Comparison of ENCODE assay signal across 10 mouse cellular contexts in the genomic region with DNA sequence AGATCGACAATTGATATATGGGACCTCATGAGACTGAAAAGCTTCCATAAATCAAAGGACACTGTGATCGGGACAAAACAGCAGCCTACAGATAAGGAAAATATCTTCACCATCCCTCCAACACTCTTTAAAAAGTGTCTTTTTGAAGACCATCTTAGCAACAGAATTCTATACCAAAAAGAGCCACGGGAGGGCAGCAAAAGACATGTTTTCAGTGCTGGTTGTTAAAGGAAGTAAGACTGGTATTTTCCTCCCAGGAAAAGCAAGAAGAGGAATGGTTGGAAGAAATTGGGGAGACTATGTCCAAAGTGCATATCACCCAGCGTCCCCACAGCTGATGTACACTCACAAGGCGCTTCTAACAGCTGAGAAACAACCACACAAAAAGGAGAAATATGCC.
DNase-seq lines count a peak whose midpoint lies in the region; ATAC-seq and TF ChIP-seq lines count a peak whose summit lies in the region.
"Had no signal": no experiment of that assay in that cellular context is flagged by ENCODE, and none has a peak within 500 bp of the region (broad histone marks: within the 10 kb centered on the region; RNA-seq: fewer than 3 reads in every experiment).

No protein-coding gene starts in this region.

- TF ChIP-seq EP300 in MEL (IDR thresholded peaks at IDR 0.05; ENCODE audit: low read depth in 1 of 2, low read length in 2 of 2): no peak

- no peak for ATAC-seq in kidney, embryonic 16.5 days (ENCODE audit: low FRiP score, low TSS enrichment)
- no peak for ATAC-seq in neural tube, embryonic 11.5 days (ENCODE audit: insufficient read depth, low FRiP score, low TSS enrichment)

- no peak for TF ChIP-seq POLR2A in MEL (IDR thresholded peaks at IDR 0.05; ENCODE audit: control insufficient read depth in 1 of 2, insufficient read depth in 1 of 2, low read depth in 1 of 2, low read length in 2 of 2, poor library complexity in 1 of 2)

- H3K9me3 ChIP-seq in kidney, embryonic 16.5 days (ENCODE audit: low read length): no peaks in the 10 kb centered on the region
- no peaks in the 10 kb centered on the region for H3K9me3 ChIP-seq in MEL (replicated peaks; ENCODE audit: insufficient read depth, low read length)
- H3K9me3 ChIP-seq in neural tube, embryonic 11.5 days (ENCODE audit: control insufficient read depth, low read length): no peaks in the 10 kb centered on the region
- H3K9me3 ChIP-seq: embryonic facial prominence, embryonic 13.5 days had no signal

- H3K4me1 ChIP-seq in kidney, embryonic 16.5 days (ENCODE audit: insufficient read depth, low read length): no peaks in the 10 kb centered on the region
- H3K4me1 ChIP-seq in MEL (ENCODE audit: control insufficient read depth in 1 of 2, insufficient read depth in 2 of 2, low read length in 2 of 2): no peaks in the 10 kb centered on the region
- no peaks in the 10 kb centered on the region for H3K4me1 ChIP-seq in neural tube, embryonic 11.5 days (ENCODE audit: control insufficient read depth, insufficient read depth, low read length)
- H3K4me1 ChIP-seq: embryonic facial prominence, embryonic 13.5 days had no signal

- H3K4me2 ChIP-seq in kidney, embryonic 16.5 days (replicated peaks; ENCODE audit: low read depth, low read length): no peak overlapping the region
- H3K4me2 ChIP-seq in neural tube, embryonic 11.5 days (ENCODE audit: low read depth): no peak overlapping the region
- H3K4me2 ChIP-seq: embryonic facial prominence, embryonic 13.5 days had no signal

- H3K9ac ChIP-seq in kidney, embryonic 16.5 days (replicated peaks; ENCODE audit: low read length): no peak overlapping the region
- H3K9ac ChIP-seq in MEL (ENCODE audit: control insufficient read depth, low read depth, low read length, poor library complexity, severe bottlenecking): no peak overlapping the region
- no peak overlapping the region for H3K9ac ChIP-seq in neural tube, embryonic 11.5 days (ENCODE audit: low read length)
- H3K9ac ChIP-seq: embryonic facial prominence, embryonic 13.5 days had no signal

- peak; percentile 81 for TF ChIP-seq RAD21 in MEL (IDR thresholded peaks at IDR 0.05; ENCODE audit: low read depth, low read length)

- DNase-seq in kidney, adult 11 months: peak; percentile 4
- peak; percentile 68 for DNase-seq in MEL (ENCODE audit: low read depth, low spot score)
- DNase-seq in c-Kit-positive CD71-positive TER-119-negative erythroid progenitor cells, embryonic 14.5 days (ENCODE audit: low read depth): peak; percentile 5
- DNase-seq in frontal cortex, postnatal 10 days (ENCODE audit: low spot score in 2 of 2): peak; percentile 32 to 67
- peak; percentile 61 to 83 for DNase-seq in layer of hippocampus, postnatal 14 days (ENCODE audit: low spot score in 2 of 2)
- DNase-seq in neural tube, embryonic 11.5 days (ENCODE audit: low spot score): peak; percentile 73
- DNase-seq in natural killer cell, adult 2 months (ENCODE audit: low spot score in 2 of 2): no peak

- peak; percentile 36 to 80 (median 52) for TF ChIP-seq CTCF in MEL (IDR thresholded peaks at IDR 0.05 in 2 of 3, conservative IDR thresholded peaks at IDR 0.05 in 1 of 3; ENCODE audit: control insufficient read depth in 1 of 3, insufficient read depth in 1 of 3, low read depth in 2 of 3, low read length in 3 of 3, poor library complexity in 1 of 3, severe bottlenecking in 1 of 3)

- no peaks in the 10 kb centered on the region for H3K36me3 ChIP-seq in kidney, embryonic 16.5 days (ENCODE audit: insufficient read depth, low read length)
- no peaks in the 10 kb centered on the region for H3K36me3 ChIP-seq in MEL (ENCODE audit: control insufficient read depth in 1 of 2, insufficient read depth in 2 of 2, low read length in 2 of 2)
- no peaks in the 10 kb centered on the region for H3K36me3 ChIP-seq in neural tube, embryonic 11.5 days (ENCODE audit: control insufficient read depth, insufficient read depth, low read length)
- H3K36me3 ChIP-seq: embryonic facial prominence, embryonic 13.5 days had no signal

- 25% methylated on average over 5 of the region's 5 CpGs for WGBS in kidney, embryonic 16.5 days
- WGBS in neural tube, embryonic 11.5 days: 35% methylated on average over 5 of the region's 5 CpGs

- H3K4me3 ChIP-seq in kidney, embryonic 16.5 days (ENCODE audit: low read length): no peak overlapping the region
- no peak overlapping the region for H3K4me3 ChIP-seq in MEL (ENCODE audit: control insufficient read depth in 1 of 2, insufficient read depth in 1 of 2, low read depth in 2 of 2, low read length in 2 of 2)
- H3K4me3 ChIP-seq in neural tube, embryonic 11.5 days (ENCODE audit: low read depth, low read length): no peak overlapping the region
- H3K4me3 ChIP-seq: embryonic facial prominence, embryonic 13.5 days had no signal

- no peaks in the 10 kb centered on the region for H3K79me2 ChIP-seq in MEL (ENCODE audit: control insufficient read depth, insufficient read depth, low read length, poor library complexity)

- H3K27me3 ChIP-seq in kidney, embryonic 16.5 days (ENCODE audit: insufficient read depth, low read length): no peaks in the 10 kb centered on the region
- H3K27me3 ChIP-seq in MEL (ENCODE audit: control insufficient read depth in 1 of 2, insufficient read depth in 2 of 2, low read length in 2 of 2): no peaks in the 10 kb centered on the region
- H3K27me3 ChIP-seq in neural tube, embryonic 11.5 days (ENCODE audit: control insufficient read depth, insufficient read depth, low read length): no peaks in the 10 kb centered on the region
- H3K27me3 ChIP-seq: embryonic facial prominence, embryonic 13.5 days had no signal

- no peak overlapping the region for H3K27ac ChIP-seq in kidney, embryonic 16.5 days (ENCODE audit: low read length)
- no peak overlapping the region for H3K27ac ChIP-seq in MEL (ENCODE audit: control insufficient read depth, low read depth, low read length)
- no peak overlapping the region for H3K27ac ChIP-seq in neural tube, embryonic 11.5 days (ENCODE audit: low read depth, low read length)
- H3K27ac ChIP-seq: embryonic facial prominence, embryonic 13.5 days; macrophage had no signal

TF ChIP-seq in MEL, 35 proteins besides CTCF, POLR2A, EP300 and RAD21:
- TF ChIP-seq MYB (IDR thresholded peaks at IDR 0.05; ENCODE audit: low read depth, low read length) (no peak), MAX (IDR thresholded peaks at IDR 0.05; ENCODE audit: low read length) (no peak), ZC3H11A (IDR thresholded peaks at IDR 0.05; ENCODE audit: low read depth, low read length) (peak; percentile 56; the same call in 1 of the 2 replicates), SMC3 (IDR thresholded peaks at IDR 0.05; ENCODE audit: low read depth, low read length) (peak; percentile 77)

Comparison
In these comparisons a context has a peak if more than half of its experiments do, and no peak if none do; other contexts are left out.
1. DNase-seq: peak in kidney, adult 11 months (single experiment), MEL (single experiment), c-Kit-positive CD71-positive TER-119-negative erythroid progenitor cells, embryonic 14.5 days (single experiment), frontal cortex, postnatal 10 days (2 of 2), layer of hippocampus, postnatal 14 days (2 of 2) and neural tube, embryonic 11.5 days (single experiment); none in natural killer cell, adult 2 months (0 of 2).